Mouse (Mus musculus): Measurements from ENCODE around the gene Slc45a1. TPM values are rescaled to one million over a fixed set of nuclear protein-coding genes. Genes with fewer than 3 reads are reported as not detected.

The Slc45a1 gene
- polyA plus RNA-seq, 1 experiment = 0.21 TPM

DNA sequence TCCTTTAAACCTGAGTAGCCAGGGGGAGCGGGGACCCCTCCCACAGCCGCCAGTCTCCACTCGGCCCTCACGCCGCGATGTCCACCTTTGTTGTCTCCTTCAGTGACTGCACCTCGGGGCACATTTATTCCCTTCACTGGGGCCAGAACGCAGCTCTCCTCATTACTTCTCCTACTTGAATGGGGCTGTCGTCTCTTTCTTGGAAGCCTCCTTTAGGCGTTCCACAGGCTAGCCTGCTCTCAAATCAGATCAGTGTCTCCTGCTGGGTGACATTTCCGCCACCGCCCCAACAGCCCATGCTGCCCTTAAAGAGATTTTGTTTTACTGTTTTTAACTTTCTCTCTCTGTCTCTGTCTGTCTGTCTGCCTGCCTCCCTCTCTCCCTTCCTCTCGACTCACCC lies 9.9 kb upstream of the Slc45a1 start:
- no peak overlapping the region for H3K27ac ChIP-seq (ENCODE audit: insufficient read depth, low read depth, low read length)
- H3K4me1 ChIP-seq (ENCODE audit: control insufficient read depth, insufficient read depth, low read length) = no peaks in the 10 kb centered on the region
- TF ChIP-seq POLR2A (IDR thresholded peaks at IDR 0.05; ENCODE audit: borderline replicate concordance, low read depth, low read length) (no peak), CTCF (IDR thresholded peaks at IDR 0.05; ENCODE audit: low read depth, low read length) (no peak)
- H3K4me3 ChIP-seq (ENCODE audit: insufficient read depth, low read length) = no peak overlapping the region

DNA sequence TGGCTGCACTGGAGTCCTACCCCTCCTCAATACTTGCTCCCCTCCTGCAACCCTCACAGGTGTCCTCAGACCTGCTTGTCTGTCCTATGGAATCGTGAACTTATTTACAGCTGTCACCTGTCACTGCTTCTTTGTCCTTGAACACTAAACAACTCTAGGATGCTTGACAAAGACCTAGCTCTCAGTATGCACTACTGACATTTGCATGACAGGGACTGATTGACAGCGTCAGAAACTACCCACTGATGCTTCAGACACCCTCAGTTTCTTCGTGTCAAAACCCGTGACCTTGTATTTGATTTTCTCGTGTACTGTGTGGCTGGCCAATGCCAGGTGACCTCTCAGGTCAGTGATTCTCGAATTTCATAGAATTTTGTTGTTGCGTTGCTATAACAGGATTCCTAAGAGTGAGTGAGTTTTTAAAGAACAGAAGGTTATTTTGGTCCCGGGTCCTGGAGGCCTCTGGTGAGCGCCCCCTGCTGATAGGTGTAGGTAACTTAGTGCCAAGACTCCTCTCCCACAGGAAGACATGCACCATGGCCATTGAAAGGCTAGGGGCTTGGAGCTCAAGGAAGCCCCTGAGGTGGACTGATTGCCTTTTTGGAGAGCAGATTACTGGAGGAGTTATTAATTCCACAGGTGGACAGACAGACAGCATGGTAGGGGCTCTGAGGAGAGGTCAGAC lies 8.1 kb upstream of the Slc45a1 start:
- Histone ChIP-seq H3K4me1 (ENCODE audit: control insufficient read depth, insufficient read depth, low read length) (peaks cover 3% of the 10 kb centered on the region), H3K4me3 (ENCODE audit: insufficient read depth, low read length) (no peak overlapping the region), H3K27ac (ENCODE audit: insufficient read depth, low read depth, low read length) (no peak overlapping the region)
- TF ChIP-seq CTCF (IDR thresholded peaks at IDR 0.05; ENCODE audit: low read depth, low read length) (no peak; the same call in 1 of the 2 replicates), POLR2A (IDR thresholded peaks at IDR 0.05; ENCODE audit: borderline replicate concordance, low read depth, low read length) (no peak)

DNA sequence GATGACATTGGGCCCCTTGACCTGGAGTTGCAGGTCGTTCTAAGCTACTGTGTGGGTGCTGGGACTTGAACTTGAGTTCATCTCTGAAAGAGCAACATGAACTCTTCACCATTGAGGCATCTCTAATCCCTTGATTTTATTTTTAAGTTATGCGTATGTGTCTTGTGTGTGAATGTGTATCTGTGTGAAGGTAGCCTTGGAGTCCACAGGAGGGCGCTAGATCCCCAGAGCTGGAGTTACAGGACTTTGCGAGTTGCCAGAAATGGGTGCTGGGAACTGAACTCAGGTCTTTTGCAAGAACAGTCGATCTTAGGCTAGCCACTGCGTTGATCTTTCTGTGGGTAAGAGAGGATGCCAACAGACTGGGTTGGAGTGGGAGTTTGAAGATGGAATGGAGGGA lies 4.5 kb upstream of the Slc45a1 start:
- TF ChIP-seq POLR2A (IDR thresholded peaks at IDR 0.05; ENCODE audit: borderline replicate concordance, low read depth, low read length) (no peak), CTCF (IDR thresholded peaks at IDR 0.05; ENCODE audit: low read depth, low read length) (no peak)
- peaks cover 3% of the 10 kb centered on the region for H3K4me1 ChIP-seq (ENCODE audit: control insufficient read depth, insufficient read depth, low read length)
- H3K4me3 ChIP-seq (ENCODE audit: insufficient read depth, low read length) = no peak overlapping the region
- no peak overlapping the region for H3K27ac ChIP-seq (ENCODE audit: insufficient read depth, low read depth, low read length)

DNA sequence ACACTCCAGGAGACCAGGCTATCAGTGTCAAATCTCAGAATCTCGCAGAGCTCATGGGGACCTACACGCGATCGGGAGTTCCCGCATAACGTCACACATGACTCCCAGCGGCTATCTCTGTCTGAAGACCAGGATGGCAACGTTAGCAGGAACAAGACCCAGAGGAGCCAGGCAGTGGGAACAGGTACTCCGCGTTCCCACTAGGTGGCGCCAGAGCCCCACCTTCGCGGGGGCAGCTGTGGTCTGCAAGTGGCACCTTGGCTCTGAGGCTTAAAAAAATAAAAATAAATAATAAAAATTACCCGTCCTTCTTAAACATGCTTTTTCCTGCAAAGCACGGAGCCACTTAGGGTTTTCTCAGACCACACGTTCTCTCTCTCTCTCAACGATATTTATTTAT lies 4.0 kb upstream of the Slc45a1 start:
- TF ChIP-seq POLR2A (IDR thresholded peaks at IDR 0.05; ENCODE audit: borderline replicate concordance, low read depth, low read length) (no peak), CTCF (IDR thresholded peaks at IDR 0.05; ENCODE audit: low read depth, low read length) (peak; percentile 61)
- peak overlapping the region; percentile 54 for H3K4me3 ChIP-seq (ENCODE audit: insufficient read depth, low read length)

DNA sequence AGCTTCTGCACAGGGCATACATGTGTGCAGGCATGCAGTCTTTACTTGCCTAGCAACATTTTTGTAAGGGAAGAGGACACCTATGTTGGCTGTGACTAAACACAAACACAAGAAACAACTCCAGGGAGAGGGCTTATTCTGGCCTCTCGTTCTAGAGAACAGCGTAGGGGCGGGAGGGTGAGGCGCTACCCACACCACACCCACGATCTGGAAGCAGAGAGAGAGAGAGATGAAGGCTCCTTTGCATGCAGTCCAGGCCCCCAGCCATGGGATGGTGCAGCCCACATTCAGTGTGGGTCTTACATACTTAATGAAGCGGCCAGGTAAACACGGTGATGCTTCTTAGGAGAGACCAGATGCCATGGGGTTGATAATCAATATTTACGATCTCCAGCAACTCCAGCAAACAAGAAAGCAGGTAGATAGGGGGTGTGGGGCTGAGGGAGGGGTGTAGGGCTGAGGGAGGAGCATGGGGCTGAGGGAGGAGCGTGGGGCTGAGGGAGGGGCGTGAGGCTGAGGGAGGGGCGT lies 1.2 kb upstream of the Slc45a1 start:
- H3K4me1 ChIP-seq (ENCODE audit: control insufficient read depth, insufficient read depth, low read length) = peaks cover 3% of the 10 kb centered on the region
- H3K27ac ChIP-seq (ENCODE audit: insufficient read depth, low read depth, low read length) = no peak overlapping the region
- no peak overlapping the region for H3K4me3 ChIP-seq (ENCODE audit: insufficient read depth, low read length)
- TF ChIP-seq CTCF (IDR thresholded peaks at IDR 0.05; ENCODE audit: low read depth, low read length) (no peak), POLR2A (IDR thresholded peaks at IDR 0.05; ENCODE audit: borderline replicate concordance, low read depth, low read length) (no peak)

More for the DNA sequence above, 4.0 kb upstream of the Slc45a1 start:
- H3K4me1 ChIP-seq (ENCODE audit: control insufficient read depth, insufficient read depth, low read length) = peaks cover 3% of the 10 kb centered on the region
- H3K27ac ChIP-seq (ENCODE audit: insufficient read depth, low read depth, low read length) = no peak overlapping the region

DNA sequence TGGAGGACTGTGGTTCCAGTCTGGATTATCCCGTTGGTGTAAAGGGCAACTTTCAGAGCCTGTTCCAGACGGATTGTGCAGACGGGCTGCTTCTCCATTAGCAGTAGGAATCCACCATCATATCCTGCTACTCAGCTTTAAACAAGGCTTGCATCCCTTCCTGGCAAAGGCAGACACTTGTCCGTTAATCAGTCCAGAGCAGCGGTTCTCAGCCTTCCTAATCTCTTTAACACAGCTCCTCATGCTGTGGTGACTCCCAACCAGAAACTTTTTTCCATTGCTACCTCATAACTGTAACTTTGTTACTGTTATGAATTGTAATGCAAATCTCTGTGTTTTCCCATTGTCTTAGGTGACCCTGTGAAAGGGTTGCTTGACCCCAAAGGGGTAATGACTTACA lies 2.6 kb downstream of the Slc45a1 start:
- Histone ChIP-seq H3K4me1 (ENCODE audit: control insufficient read depth, insufficient read depth, low read length) (no peaks in the 10 kb centered on the region), H3K27ac (ENCODE audit: insufficient read depth, low read depth, low read length) (no peak overlapping the region), H3K4me3 (ENCODE audit: insufficient read depth, low read length) (no peak overlapping the region)
- no peak for TF ChIP-seq POLR2A (IDR thresholded peaks at IDR 0.05; ENCODE audit: borderline replicate concordance, low read depth, low read length)
- TF ChIP-seq CTCF (IDR thresholded peaks at IDR 0.05; ENCODE audit: low read depth, low read length) = no peak

DNA sequence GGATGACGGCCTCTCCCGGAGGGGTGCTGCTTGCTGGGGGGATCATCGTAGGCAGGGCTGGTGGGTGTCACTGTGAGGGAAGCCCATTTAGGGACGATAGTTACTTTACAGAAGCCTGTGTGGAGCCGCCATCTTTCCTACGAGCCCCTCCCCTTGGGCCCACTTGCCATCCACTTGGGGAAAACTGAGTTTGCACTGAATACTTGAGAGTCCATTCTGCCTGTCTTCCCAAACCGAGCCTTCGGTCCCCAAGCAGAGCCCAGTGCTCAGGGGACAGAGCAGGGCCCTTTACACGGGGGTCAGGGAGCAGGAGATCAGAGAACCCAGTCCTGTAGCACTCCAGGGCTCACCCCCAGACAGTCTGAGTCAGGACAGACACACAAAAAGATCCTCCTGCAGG lies 7.7 kb downstream of the Slc45a1 start:
- Histone ChIP-seq H3K27ac (ENCODE audit: insufficient read depth, low read depth, low read length) (no peak overlapping the region), H3K4me3 (ENCODE audit: insufficient read depth, low read length) (no peak overlapping the region), H3K4me1 (ENCODE audit: control insufficient read depth, insufficient read depth, low read length) (no peaks in the 10 kb centered on the region)
- TF ChIP-seq CTCF (IDR thresholded peaks at IDR 0.05; ENCODE audit: low read depth, low read length) (no peak), POLR2A (IDR thresholded peaks at IDR 0.05; ENCODE audit: borderline replicate concordance, low read depth, low read length) (no peak)

DNA sequence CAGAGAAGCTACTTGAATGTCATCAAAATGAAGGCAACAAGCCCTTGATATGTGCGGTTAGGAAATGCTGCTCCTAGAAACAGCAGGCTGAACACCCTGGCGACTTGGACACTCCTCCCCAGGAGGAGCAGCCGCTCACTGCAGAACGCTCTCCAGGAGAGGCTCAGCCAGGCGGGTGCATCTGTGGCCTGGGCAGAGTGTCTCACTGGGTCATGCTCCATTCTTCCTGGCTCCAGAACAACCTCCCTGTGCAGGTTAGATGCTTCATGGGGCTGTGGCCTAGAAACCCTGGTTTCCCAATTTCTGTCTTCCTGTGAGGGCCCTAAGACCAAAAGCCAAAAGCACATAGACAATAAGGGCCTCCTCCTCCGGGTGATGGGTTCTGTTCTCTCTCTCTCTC lies 15.3 kb downstream of the Slc45a1 start:
- no peak overlapping the region for H3K27ac ChIP-seq (ENCODE audit: insufficient read depth, low read depth, low read length)
- TF ChIP-seq POLR2A (IDR thresholded peaks at IDR 0.05; ENCODE audit: borderline replicate concordance, low read depth, low read length) (no peak), CTCF (IDR thresholded peaks at IDR 0.05; ENCODE audit: low read depth, low read length) (no peak)
- no peaks in the 10 kb centered on the region for H3K4me1 ChIP-seq (ENCODE audit: control insufficient read depth, insufficient read depth, low read length)
- H3K4me3 ChIP-seq (ENCODE audit: insufficient read depth, low read length) = no peak overlapping the region

DNA sequence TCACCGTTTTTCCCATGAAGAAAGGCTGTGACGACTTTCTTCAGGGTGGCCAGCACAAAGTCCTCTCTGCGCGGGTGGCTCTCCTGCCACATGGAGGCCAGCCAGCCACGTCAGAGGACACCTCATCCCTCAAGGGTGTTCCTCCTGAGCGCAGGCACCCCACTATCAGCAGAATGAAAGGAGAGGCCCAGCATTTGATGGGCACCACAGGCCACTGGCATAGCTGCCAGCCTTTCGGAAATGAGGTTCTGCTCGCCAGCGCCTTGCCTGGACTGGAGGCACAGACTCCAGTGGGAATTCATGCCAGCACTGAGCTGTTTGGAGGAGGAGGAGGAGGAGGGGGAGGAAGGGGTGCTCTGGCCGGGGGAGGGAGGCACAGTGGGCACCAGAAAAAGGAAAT lies 16.4 kb downstream of the Slc45a1 start:
- no peak for TF ChIP-seq CTCF (IDR thresholded peaks at IDR 0.05; ENCODE audit: low read depth, low read length)
- TF ChIP-seq POLR2A (IDR thresholded peaks at IDR 0.05; ENCODE audit: borderline replicate concordance, low read depth, low read length) = no peak
- Histone ChIP-seq H3K27ac (ENCODE audit: insufficient read depth, low read depth, low read length) (no peak overlapping the region), H3K4me1 (ENCODE audit: control insufficient read depth, insufficient read depth, low read length) (no peaks in the 10 kb centered on the region), H3K4me3 (ENCODE audit: insufficient read depth, low read length) (no peak overlapping the region)

DNA sequence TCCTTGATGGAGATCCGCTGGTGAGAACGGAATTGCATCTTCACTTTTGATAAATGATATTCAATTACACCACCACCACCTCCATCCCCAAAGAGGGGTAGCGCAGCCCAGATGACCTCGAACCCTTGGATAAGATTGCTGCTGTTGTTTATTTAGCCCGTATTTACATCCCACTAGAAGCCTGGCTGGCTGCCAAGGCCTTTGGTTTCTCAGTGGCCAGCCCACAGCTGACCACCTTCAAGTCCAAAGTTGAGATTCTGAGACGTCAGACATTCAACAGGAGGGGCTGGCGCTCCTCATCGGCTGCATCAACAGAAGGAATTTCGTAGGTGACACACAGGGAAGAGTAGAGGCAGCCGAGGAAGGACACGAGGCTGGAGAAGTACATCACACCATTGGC lies 22.7 kb downstream of the Slc45a1 start:
- TF ChIP-seq CTCF (IDR thresholded peaks at IDR 0.05; ENCODE audit: low read depth, low read length) (no peak), POLR2A (IDR thresholded peaks at IDR 0.05; ENCODE audit: borderline replicate concordance, low read depth, low read length) (no peak)
- no peak overlapping the region for H3K27ac ChIP-seq (ENCODE audit: insufficient read depth, low read depth, low read length)
- no peaks in the 10 kb centered on the region for H3K4me1 ChIP-seq (ENCODE audit: control insufficient read depth, insufficient read depth, low read length)
- no peak overlapping the region for H3K4me3 ChIP-seq (ENCODE audit: insufficient read depth, low read length)

All from bone marrow macrophage, adult 2 months (primary cell).